Mouse (Mus musculus): ENCODE results near the gene Cx3cr1. TPM values are rescaled to one million over a fixed set of nuclear protein-coding genes. Genes with fewer than 3 reads are reported as not detected.

Cx3cr1 gene
- polyA plus RNA-seq, 1 experiment from 2014 or later: 10.5 TPM

DNA sequence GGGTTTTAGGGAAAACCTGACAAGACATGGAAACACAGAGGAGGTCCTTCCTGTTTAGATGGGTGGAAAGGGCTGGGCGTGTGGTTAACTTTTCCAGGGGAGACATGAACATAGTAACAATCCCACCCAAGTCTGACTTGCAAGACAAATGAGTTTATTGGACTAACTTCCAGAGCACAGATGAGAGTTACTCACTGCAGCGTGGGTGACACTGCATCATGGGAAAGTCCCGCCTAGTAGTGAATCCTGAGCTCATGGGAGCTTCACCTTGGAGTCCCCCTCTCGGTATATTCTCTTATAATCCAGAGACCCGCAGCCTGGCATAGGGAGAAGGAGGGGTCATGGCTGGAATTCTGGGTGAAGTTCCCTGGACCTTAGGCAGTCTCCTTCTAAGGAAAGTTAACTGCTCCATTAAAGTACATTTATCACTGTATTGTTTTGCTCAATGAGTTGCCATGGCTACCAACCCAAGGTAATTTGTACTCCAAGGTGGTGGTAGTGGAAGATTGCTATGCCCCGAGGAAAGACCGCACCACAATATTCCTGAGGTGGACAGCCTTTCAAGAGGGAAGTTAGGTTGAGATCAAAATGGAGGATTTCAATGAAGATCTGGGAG, 60.3 kb downstream of the Cx3cr1 start:
- 55% methylated on average over 7 of the region's 7 CpGs for WGBS
- peaks cover 10% of the 10 kb centered on the region for H3K4me1 ChIP-seq
- ATAC-seq (ENCODE audit: low FRiP score): no peak
- no peaks in the 10 kb centered on the region for H3K9me3 ChIP-seq (replicated peaks)
- H3K4me2 ChIP-seq: no peak overlapping the region
- H3K9ac ChIP-seq (replicated peaks): no peak overlapping the region
- peaks cover 6% of the 10 kb centered on the region for H3K27me3 ChIP-seq (replicated peaks)
- no peak overlapping the region for H3K27ac ChIP-seq (replicated peaks)
- no peak overlapping the region for H3K4me3 ChIP-seq (replicated peaks)
- H3K36me3 ChIP-seq: no peaks in the 10 kb centered on the region

DNA sequence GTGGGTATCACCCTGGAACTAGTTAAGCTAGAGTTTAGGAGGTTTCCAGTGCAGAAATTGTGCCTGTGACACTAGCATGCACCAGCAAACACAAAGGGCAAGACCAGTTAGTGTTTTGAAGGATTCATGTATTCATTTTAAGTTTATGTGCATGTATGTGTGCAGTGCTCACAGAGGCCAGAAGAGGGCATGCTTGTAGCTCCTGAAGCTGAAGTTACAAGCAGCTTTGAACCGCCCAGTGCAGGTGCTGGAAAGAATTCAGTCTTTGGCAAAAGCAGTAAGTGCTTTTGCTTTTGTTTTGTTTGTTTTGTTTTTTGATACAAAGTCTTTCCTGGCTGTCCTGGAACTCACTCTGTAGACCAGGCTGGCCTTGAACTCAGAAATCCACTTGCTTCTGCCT, 61.8 kb downstream of the Cx3cr1 start:
- no peak overlapping the region for H3K4me2 ChIP-seq
- no peaks in the 10 kb centered on the region for H3K36me3 ChIP-seq
- ATAC-seq (ENCODE audit: low FRiP score): no peak
- H3K4me3 ChIP-seq (replicated peaks): no peak overlapping the region
- H3K27me3 ChIP-seq (replicated peaks): peaks cover 2% of the 10 kb centered on the region
- H3K4me1 ChIP-seq: peaks cover 10% of the 10 kb centered on the region
- H3K27ac ChIP-seq (replicated peaks): no peak overlapping the region
- no peaks in the 10 kb centered on the region for H3K9me3 ChIP-seq (replicated peaks)
- no peak overlapping the region for H3K9ac ChIP-seq (replicated peaks)
- WGBS: 100% methylated on average over 1 of the region's 1 CpGs

DNA sequence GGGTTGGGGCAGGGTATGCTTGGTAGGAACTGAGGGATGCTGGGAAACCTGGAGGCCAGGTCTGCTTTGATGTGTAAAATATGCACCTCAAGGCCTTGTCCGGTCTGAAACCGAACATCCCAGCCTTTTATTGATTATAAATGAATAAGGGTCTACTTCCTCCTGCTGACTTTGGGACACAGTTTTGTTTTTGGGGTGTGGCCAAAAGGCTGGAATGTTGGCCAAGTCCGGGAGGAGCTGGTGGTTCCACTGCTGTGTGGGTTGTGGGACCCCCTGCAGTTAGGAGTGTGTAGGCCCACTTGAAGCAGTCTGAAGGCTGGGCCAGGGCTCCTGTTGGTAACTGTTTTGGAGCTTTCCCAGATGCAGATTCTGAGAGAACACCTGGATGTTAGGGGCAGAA, 63.7 kb downstream of the Cx3cr1 start:
- H3K36me3 ChIP-seq: no peaks in the 10 kb centered on the region
- ATAC-seq (ENCODE audit: low FRiP score): no peak
- 77% methylated on average over 3 of the region's 3 CpGs for WGBS
- no peaks in the 10 kb centered on the region for H3K9me3 ChIP-seq (replicated peaks)
- H3K27ac ChIP-seq (replicated peaks): no peak overlapping the region
- peaks cover 13% of the 10 kb centered on the region for H3K4me1 ChIP-seq
- H3K27me3 ChIP-seq (replicated peaks): 0 out of 2 replicates have a peak, but pooled peaks cover under 1% of the 10 kb centered on the region
- no peak overlapping the region for H3K4me3 ChIP-seq (replicated peaks)
- H3K4me2 ChIP-seq: no peak overlapping the region
- H3K9ac ChIP-seq (replicated peaks): no peak overlapping the region

DNA sequence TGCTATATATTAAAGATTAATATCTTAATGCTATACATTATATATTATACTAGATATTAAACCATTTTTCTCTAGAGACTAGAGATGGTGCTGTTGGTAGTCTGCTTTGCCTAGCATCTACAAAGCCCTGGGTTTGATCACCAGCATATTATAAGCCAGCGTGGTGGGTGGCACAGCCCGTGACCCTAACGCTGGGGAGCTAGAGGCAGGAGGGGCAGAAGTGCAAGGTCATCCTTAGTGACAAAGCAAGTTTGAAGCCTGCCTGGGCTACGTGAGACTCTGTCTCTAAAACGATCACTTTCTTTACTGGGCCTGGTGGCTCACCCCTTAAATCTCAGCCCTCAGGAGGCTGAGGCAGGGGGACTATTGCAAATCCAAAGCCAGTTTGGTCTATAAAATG, 66.8 kb downstream of the Cx3cr1 start:
- no peak overlapping the region for H3K4me2 ChIP-seq
- no peak for ATAC-seq (ENCODE audit: low FRiP score)
- H3K27me3 ChIP-seq (replicated peaks): peaks cover 2% of the 10 kb centered on the region; the same call in 1 of the 2 replicates
- 81% methylated on average over 5 of the region's 5 CpGs for WGBS
- no peak overlapping the region for H3K4me3 ChIP-seq (replicated peaks)
- no peaks in the 10 kb centered on the region for H3K9me3 ChIP-seq (replicated peaks)
- H3K4me1 ChIP-seq: peaks cover 7% of the 10 kb centered on the region; the same call in 1 of the 2 replicates
- H3K36me3 ChIP-seq: no peaks in the 10 kb centered on the region
- no peak overlapping the region for H3K9ac ChIP-seq (replicated peaks)
- H3K27ac ChIP-seq (replicated peaks): no peak overlapping the region

DNA sequence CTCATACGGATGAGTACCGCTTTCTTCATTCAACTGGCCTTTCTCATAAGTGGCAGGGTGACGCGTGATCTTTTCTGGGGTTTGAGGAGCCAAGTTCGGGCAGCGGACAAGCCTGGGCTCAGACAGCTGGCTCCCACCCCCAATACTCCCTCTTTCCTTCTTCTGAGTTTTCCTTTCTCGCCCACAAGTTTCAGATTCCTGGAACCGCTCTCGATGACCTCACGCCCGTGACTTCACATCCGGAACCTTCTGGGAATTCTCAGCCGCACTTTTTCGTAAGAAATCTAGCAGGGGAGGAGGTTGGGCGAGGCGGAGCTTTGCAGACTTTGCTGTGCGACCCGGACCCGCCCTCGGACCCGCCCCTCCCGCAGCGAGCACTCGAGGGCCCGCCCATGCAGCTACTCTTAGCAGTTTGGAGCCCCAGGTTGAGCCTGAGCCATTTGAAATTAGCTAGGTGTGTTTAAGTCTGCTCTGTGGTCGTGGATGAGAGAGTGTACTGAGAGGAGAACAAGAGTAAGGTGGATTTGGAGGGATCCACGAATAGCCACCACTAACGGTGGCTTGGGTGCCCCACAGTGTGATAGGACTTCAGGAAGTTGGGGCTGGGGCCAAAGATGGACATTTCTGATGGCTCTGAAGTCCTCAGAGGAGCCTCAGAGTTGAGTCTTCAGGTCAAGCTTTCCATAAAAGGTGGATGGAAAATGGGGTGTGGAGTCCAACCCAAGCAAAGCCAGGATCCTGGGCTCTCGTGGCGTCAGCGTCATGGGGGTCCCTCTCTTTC, 67.5 kb downstream of the Cx3cr1 start:
- Histone ChIP-seq H3K9ac (replicated peaks) (0 out of 2 replicates have a peak overlapping the region, but pooled peaks have one; percentile 17), H3K4me3 (replicated peaks) (peak overlapping the region; percentile 33), H3K27ac (replicated peaks) (no peak overlapping the region), H3K4me1 (peaks cover 7% of the 10 kb centered on the region; the same call in 1 of the 2 replicates), H3K27me3 (replicated peaks) (peaks cover 2% of the 10 kb centered on the region; the same call in 1 of the 2 replicates), H3K9me3 (replicated peaks) (no peaks in the 10 kb centered on the region), H3K36me3 (no peaks in the 10 kb centered on the region), H3K4me2 (peak overlapping the region; percentile 57)
- peak; percentile 47; the same call in 1 of the 2 replicates for ATAC-seq (ENCODE audit: low FRiP score)
- 11% methylated on average over 31 of the region's 31 CpGs for WGBS

DNA sequence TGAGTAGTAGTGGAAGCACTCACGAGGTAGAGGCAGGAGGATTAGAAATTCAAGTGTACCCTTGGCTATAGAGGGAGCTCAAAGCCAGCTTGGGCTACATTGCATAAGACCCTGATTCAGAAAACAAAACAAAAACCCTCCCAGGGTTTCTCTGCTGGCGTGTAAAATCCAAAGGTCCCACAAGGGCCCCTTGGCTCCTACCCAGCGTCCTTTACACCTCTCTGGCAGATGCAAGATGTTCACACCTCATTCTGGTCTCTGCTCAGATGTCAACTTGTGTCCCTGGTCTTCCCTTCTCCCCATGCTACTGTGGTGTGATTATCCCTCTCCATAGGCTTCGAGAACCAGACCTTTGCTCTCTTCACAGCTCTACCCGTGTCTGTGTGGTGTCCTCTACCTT, 68.9 kb downstream of the Cx3cr1 start:
- H3K9me3 ChIP-seq (replicated peaks): no peaks in the 10 kb centered on the region
- H3K36me3 ChIP-seq: no peaks in the 10 kb centered on the region
- H3K4me2 ChIP-seq: no peak overlapping the region
- no peak overlapping the region for H3K9ac ChIP-seq (replicated peaks)
- WGBS: 86% methylated on average over 5 of the region's 5 CpGs
- peaks cover 7% of the 10 kb centered on the region; the same call in 1 of the 2 replicates for H3K4me1 ChIP-seq
- H3K27ac ChIP-seq (replicated peaks): no peak overlapping the region
- no peak overlapping the region for H3K4me3 ChIP-seq (replicated peaks)
- ATAC-seq (ENCODE audit: low FRiP score): no peak
- peaks cover 2% of the 10 kb centered on the region; the same call in 1 of the 2 replicates for H3K27me3 ChIP-seq (replicated peaks)

DNA sequence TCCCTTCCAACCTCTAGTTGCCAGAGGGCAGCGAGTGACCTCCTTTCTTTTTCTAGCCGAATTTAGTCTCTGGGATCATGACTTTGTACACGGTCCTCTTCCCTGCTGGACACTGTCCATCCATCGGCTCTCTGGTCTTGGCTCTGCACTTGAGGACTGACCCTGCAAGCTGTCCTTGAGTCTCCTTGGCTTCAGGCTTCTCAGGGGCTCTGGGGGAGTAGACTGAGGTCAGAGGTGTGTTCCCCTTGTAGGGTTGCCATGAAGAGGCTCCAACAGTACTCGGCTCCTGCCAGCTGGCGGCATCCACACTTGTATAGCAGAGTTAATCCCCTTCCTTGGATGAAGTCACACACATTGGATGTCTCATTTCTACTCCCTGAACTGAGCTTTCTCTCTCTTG, 70.0 kb downstream of the Cx3cr1 start:
- no peak for ATAC-seq (ENCODE audit: low FRiP score)
- no peaks in the 10 kb centered on the region for H3K36me3 ChIP-seq
- no peak overlapping the region for H3K4me3 ChIP-seq (replicated peaks)
- no peak overlapping the region for H3K4me2 ChIP-seq
- H3K27me3 ChIP-seq (replicated peaks): peaks cover 2% of the 10 kb centered on the region; the same call in 1 of the 2 replicates
- H3K9ac ChIP-seq (replicated peaks): no peak overlapping the region
- H3K9me3 ChIP-seq (replicated peaks): no peaks in the 10 kb centered on the region
- no peak overlapping the region for H3K27ac ChIP-seq (replicated peaks)
- WGBS: 82% methylated on average over 6 of the region's 6 CpGs
- peaks cover 7% of the 10 kb centered on the region; the same call in 1 of the 2 replicates for H3K4me1 ChIP-seq

DNA sequence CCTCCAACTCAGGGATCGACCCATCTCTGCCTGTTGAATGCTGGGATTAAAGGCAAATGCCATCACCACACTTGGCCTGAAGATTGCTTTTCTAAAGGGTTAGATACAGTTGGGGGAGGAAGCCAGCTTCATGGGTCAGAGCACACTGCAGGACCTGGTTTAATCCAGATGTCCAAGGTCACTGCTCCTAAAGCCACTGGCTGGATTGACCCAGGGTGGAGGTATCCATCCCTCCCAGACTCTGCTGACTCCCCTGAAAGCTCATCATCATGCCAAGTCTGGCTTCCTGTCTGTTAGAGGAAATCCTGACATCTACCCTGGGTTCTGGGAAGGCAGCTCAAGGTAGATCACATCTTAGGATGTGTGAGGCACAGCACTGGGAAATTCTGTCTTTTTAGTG, 70.9 kb downstream of the Cx3cr1 start:
- H3K4me2 ChIP-seq: no peak overlapping the region
- H3K9me3 ChIP-seq (replicated peaks): no peaks in the 10 kb centered on the region
- H3K4me3 ChIP-seq (replicated peaks): no peak overlapping the region
- ATAC-seq (ENCODE audit: low FRiP score): no peak
- H3K4me1 ChIP-seq: peaks cover 7% of the 10 kb centered on the region; the same call in 1 of the 2 replicates
- 70% methylated on average over 1 of the region's 1 CpGs for WGBS
- H3K27ac ChIP-seq (replicated peaks): no peak overlapping the region
- H3K9ac ChIP-seq (replicated peaks): no peak overlapping the region
- H3K36me3 ChIP-seq: no peaks in the 10 kb centered on the region
- H3K27me3 ChIP-seq (replicated peaks): peaks cover 2% of the 10 kb centered on the region; the same call in 1 of the 2 replicates

DNA sequence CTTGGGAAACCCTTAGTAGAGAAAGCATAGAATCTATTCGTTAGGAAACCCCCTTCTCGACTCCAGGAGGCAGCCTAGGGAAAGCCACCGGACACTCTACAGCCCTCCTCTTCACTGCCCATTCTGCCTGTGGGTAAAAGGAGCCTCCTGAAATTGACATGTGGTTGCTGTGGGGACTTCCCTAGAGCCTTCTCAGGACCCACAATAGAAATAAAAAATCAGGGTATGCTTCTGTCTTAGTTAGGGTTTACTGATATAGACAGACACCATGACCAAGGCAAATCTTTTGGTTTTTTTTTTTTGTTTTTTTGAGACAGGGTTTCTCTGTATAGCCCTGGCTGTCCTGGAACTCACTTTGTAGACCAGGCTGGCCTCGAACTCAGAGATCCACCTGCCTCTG, 73.6 kb downstream of the Cx3cr1 start:
- Histone ChIP-seq H3K27ac (replicated peaks) (no peak overlapping the region), H3K4me2 (no peak overlapping the region), H3K4me3 (replicated peaks) (no peak overlapping the region), H3K9me3 (replicated peaks) (no peaks in the 10 kb centered on the region), H3K4me1 (no peaks in the 10 kb centered on the region), H3K9ac (replicated peaks) (no peak overlapping the region), H3K27me3 (replicated peaks) (peaks cover 2% of the 10 kb centered on the region; the same call in 1 of the 2 replicates), H3K36me3 (no peaks in the 10 kb centered on the region)
- WGBS: 89% methylated on average over 4 of the region's 4 CpGs
- ATAC-seq (ENCODE audit: low FRiP score): no peak

DNA sequence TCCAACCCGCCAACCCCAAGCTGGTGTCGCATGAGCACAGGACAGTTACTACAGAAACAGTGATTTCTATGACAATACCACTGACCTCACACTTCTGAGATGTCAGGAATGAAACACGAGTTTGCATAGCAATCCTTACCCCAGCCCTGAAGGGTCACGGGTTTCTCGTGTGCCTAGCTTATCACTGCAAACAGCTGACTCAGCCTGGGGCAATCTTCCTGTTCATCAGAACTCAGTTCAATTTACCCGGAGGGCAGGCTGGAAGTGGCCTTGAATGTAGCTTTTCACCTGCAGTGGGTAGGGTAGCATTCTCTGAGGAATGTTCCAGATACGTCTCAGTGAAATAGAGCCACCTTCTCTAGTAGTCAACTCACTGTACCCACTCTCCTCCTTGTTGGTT, 75.5 kb downstream of the Cx3cr1 start:
- ATAC-seq (ENCODE audit: low FRiP score): no peak
- no peak overlapping the region for H3K4me3 ChIP-seq (replicated peaks)
- no peaks in the 10 kb centered on the region for H3K36me3 ChIP-seq
- no peak overlapping the region for H3K27ac ChIP-seq (replicated peaks)
- H3K9me3 ChIP-seq (replicated peaks): no peaks in the 10 kb centered on the region
- H3K9ac ChIP-seq (replicated peaks): no peak overlapping the region
- H3K4me1 ChIP-seq: no peaks in the 10 kb centered on the region
- no peak overlapping the region for H3K4me2 ChIP-seq
- WGBS: 80% methylated on average over 7 of the region's 7 CpGs
- H3K27me3 ChIP-seq (replicated peaks): peaks cover under 1% of the 10 kb centered on the region; the same call in 1 of the 2 replicates

DNA sequence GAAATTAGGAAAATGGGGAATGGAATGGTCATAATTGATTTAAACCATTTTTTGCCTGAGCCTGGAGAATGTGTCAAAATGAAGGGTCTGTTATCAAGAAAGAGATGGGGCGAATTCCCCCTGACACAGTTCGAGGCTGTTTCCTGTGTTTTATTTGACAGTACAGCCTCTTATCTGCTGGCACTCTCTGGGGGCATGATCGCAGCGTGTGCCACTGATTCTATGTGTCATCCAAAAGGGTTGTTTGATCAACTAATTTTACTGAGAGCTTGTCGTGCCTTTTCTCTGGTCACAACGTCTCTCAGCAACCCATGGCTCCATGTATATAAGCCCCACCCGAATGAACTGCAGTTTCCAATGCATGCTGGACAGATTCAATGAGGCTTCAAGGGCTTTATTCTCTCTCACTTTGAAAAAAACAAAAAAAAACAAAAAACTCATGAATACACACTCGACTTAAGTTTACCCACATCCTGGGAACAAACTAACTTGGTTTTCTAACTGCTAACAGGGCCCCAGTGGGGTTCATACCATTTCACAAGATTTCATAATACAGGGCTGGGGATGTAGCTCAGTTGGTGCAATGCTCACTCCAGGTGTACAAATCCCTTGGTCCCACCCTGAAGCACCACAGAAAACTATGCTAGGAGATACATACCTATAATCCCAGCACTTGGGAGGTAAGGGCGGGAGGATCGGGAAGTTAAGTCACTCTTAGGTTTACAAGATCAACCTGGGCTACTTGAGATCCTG, 76.4 kb downstream of the Cx3cr1 start:
- Histone ChIP-seq H3K4me1 (no peaks in the 10 kb centered on the region), H3K36me3 (no peaks in the 10 kb centered on the region), H3K4me3 (replicated peaks) (no peak overlapping the region), H3K27ac (replicated peaks) (no peak overlapping the region), H3K27me3 (replicated peaks) (peaks cover 2% of the 10 kb centered on the region; the same call in 1 of the 2 replicates), H3K9ac (replicated peaks) (no peak overlapping the region), H3K4me2 (no peak overlapping the region), H3K9me3 (replicated peaks) (no peaks in the 10 kb centered on the region)
- ATAC-seq (ENCODE audit: low FRiP score): no peak
- 83% methylated on average over 10 of the region's 10 CpGs for WGBS

All from neural tube, embryonic 15.5 days (tissue).